Mouse (Mus musculus) brown adipose tissue, adult 24 weeks (tissue): Measurements from ENCODE around the gene Mcur1. TPM values are rescaled to one million over a fixed set of nuclear protein-coding genes. Genes with fewer than 3 reads are reported as not detected.
A peak's percentile ranks its signal among the peaks of the same experiment; 100 is the strongest.

Experiments used
- H3K27ac ChIP-seq: fragments of 200-500 bp; replicated peaks from 2 replicates; pipeline ENCODE4 v1.5.1; 2012; ENCODE audit warnings: low read depth, mild to moderate bottlenecking, low read length
- H3K4me1 ChIP-seq: fragments of 200-500 bp; 2 replicates; pipeline ENCODE4 v1.6.1; 2012; ENCODE audit warnings: low read length, mixed read lengths; ENCODE audit not compliant: control insufficient read depth, insufficient read depth, insufficient read length
- H3K4me3 ChIP-seq: fragments of 200-500 bp; 2 replicates; pipeline ENCODE4 v1.5.1; 2012; ENCODE audit warnings: low read depth, mild to moderate bottlenecking, low read length, moderate library complexity; ENCODE audit not compliant: insufficient read depth
- polyA plus RNA-seq: library from polyadenylated mRNA; stranded (reverse); fragments of >200 nt; gene quantifications from 2 replicates; pipeline ENCODE4 v1.2.4, GENCODE M21; 2012; ENCODE audit not compliant: missing spikeins, insufficient read depth, insufficient read length

The Mcur1 gene
- polyA plus RNA-seq, 1 experiment, result 157 TPM

- no peak overlapping the region for H3K4me3 ChIP-seq
Measured at GRCm38 (mm10) chr13:43550676-43551075, 9.3 kb downstream of the Mcur1 start.

GRCm38 (mm10) chr13:43549870-43550269 is 10.1 kb downstream of the Mcur1 start:
- H3K4me1 ChIP-seq, result peaks cover 6% of the 10 kb centered on the region; the same call in 1 of the 2 replicates
- H3K4me3 ChIP-seq, result no peak overlapping the region
- H3K27ac ChIP-seq, result peak overlapping the region; percentile 79

More at GRCm38 (mm10) chr13:43550676-43551075, 9.3 kb downstream of the Mcur1 start:
- peaks cover 11% of the 10 kb centered on the region; the same call in 1 of the 2 replicates for H3K4me1 ChIP-seq
- no peak overlapping the region for H3K27ac ChIP-seq

- peak overlapping the region; percentile 82 for H3K27ac ChIP-seq
- H3K4me1 ChIP-seq, result peaks cover 6% of the 10 kb centered on the region; the same call in 1 of the 2 replicates
- H3K4me3 ChIP-seq, result no peak overlapping the region
Measured at GRCm38 (mm10) chr13:43549078-43549698, 10.8 kb downstream of the Mcur1 start.

DNA sequence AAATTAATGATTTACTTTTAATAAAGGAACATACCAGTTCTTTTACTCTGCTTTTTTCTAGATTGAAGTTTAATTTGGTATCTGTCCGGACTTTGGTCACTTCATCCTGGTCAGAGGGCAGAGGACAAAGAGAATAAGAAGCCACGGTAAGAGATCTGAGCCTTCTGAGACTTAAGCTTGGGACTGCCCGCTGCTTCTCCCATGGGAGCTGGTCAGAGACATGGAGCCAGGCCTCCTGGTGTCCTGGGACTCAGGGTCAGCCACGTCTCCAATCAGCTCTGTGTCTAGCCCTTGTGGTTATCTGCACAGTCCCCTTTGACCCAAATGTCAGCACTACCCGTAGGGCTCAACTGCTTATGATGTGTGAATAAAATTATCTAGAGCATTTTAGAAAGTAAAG is 11.4 kb downstream of the Mcur1 start:
- peaks cover 6% of the 10 kb centered on the region; the same call in 1 of the 2 replicates for H3K4me1 ChIP-seq
- H3K27ac ChIP-seq, result peak overlapping the region; percentile 82; the same call in 1 of the 2 replicates
- H3K4me3 ChIP-seq, result no peak overlapping the region

- H3K4me1 ChIP-seq, result peaks cover 6% of the 10 kb centered on the region; the same call in 1 of the 2 replicates
- no peak overlapping the region for H3K4me3 ChIP-seq
- H3K27ac ChIP-seq, result no peak overlapping the region
Measured at GRCm38 (mm10) chr13:43546861-43547260, 13.1 kb downstream of the Mcur1 start.

DNA sequence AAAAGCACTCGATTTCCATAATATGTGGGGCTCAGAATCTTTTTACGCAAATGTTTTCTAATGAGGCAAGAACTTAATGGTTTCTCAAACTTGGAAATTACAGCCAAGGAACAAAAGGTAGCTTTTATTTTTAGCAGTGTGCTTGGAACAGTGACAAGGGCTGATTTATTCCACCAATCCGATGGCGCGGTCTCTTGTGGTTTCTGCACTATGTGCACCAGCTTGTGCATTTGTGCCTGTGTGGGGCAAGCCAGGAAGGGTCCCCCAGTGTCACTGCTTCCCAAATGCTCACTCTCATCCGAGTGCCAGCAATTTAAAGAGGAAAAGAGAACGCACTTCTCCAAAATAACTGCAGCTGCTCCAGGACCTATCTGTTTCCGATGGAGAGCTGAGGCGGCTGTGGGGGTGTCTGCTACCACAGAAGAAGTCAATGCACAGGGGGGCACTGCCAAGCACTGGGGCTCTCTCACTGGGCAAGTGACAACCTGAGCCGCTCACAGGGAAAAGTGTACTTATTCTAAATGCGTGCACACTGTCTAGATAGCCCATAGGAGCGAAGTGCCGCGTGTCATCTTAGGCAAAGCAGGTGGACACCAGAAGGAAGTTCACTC is 19.7 kb downstream of the Mcur1 start:
- H3K4me1 ChIP-seq, result peaks cover 9% of the 10 kb centered on the region
- H3K27ac ChIP-seq, result no peak overlapping the region
- H3K4me3 ChIP-seq, result no peak overlapping the region

DNA sequence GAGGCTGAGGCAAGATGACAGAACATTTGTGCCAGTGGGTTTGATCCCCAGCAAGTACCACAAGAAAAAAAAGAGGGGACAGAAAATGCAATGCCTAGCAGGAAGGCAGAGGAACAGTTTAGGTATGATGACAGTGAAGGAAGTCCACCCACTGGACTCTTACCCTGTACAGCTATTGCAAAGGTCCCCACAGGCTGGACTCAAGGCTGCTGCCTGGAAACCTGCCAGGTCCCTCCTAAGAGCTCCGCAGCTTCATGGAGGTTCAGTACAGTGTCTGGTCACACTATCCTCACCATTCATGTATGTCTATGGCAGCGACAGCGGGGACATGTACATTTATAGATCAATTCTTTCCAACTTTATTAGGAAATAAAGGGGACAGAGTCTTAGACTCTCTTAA is 20.6 kb downstream of the Mcur1 start:
- Histone ChIP-seq H3K4me3 (no peak overlapping the region), H3K27ac (peak overlapping the region; percentile 57), H3K4me1 (peaks cover 9% of the 10 kb centered on the region)

GRCm38 (mm10) chr13:43537854-43538253 is 22.1 kb downstream of the Mcur1 start:
- Histone ChIP-seq H3K4me3 (no peak overlapping the region), H3K4me1 (peaks cover 9% of the 10 kb centered on the region), H3K27ac (peak overlapping the region; percentile 60)

- Histone ChIP-seq H3K4me3 (no peak overlapping the region), H3K27ac (no peak overlapping the region), H3K4me1 (peaks cover 12% of the 10 kb centered on the region)
Measured at GRCm38 (mm10) chr13:43534015-43534414, 26.0 kb downstream of the Mcur1 start.

GRCm38 (mm10) chr13:43530832-43531693 is 28.9 kb downstream of the Mcur1 start:
- no peak overlapping the region for H3K27ac ChIP-seq
- no peak overlapping the region for H3K4me3 ChIP-seq
- peaks cover 6% of the 10 kb centered on the region for H3K4me1 ChIP-seq

GRCm38 (mm10) chr13:43530129-43530831 is 29.7 kb downstream of the Mcur1 start:
- Histone ChIP-seq H3K27ac (no peak overlapping the region), H3K4me3 (no peak overlapping the region)

GRCm38 (mm10) chr13:43526289-43526688 is 33.7 kb downstream of the Mcur1 start:
- peaks cover 19% of the 10 kb centered on the region for H3K4me1 ChIP-seq
- H3K4me3 ChIP-seq, result no peak overlapping the region
- H3K27ac ChIP-seq, result no peak overlapping the region

More at GRCm38 (mm10) chr13:43530129-43530831, 29.7 kb downstream of the Mcur1 start:
- H3K4me1 ChIP-seq, result peaks cover 6% of the 10 kb centered on the region

- Histone ChIP-seq H3K4me1 (peaks cover 19% of the 10 kb centered on the region), H3K4me3 (no peak overlapping the region), H3K27ac (peak overlapping the region; percentile 58; the same call in 1 of the 2 replicates)
Measured at GRCm38 (mm10) chr13:43525363-43526134, 34.4 kb downstream of the Mcur1 start.
